Mouse (Mus musculus): ENCODE data around the gene Cidec.

Cidec gene

GRCm38 (mm10) chr6:113404649-113405448, 30.7 kb downstream of the Cidec start:
- DNase-seq: peak; percentile 60

DNA sequence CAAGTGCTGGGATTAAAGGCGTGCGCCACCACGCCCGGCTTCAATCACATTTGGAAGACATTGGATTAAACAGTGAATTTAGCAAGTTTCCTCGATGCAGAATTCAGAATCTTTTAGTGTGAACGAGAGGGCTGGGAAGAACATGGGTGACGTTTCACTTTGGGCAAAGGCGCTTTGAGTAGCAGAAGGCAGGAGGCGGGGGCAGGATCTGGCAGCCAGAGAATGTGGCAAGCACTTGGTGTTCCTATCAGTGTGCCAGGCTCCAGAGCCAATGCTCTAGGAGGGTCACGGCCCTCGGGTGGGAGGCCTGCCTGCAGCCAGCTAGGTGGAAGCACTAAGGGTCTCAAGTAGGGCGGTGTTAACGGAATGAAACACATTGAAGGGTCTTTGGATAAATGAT, 33.5 kb downstream of the Cidec start:
- DNase-seq: no peak

- DNase-seq: no peak
These were observed 39.1 kb downstream of the Cidec start for GRCm38 (mm10) chr6:113396270-113397030.

GRCm38 (mm10) chr6:113395501-113395900, 40.1 kb downstream of the Cidec start:
- no peak for DNase-seq

DNA sequence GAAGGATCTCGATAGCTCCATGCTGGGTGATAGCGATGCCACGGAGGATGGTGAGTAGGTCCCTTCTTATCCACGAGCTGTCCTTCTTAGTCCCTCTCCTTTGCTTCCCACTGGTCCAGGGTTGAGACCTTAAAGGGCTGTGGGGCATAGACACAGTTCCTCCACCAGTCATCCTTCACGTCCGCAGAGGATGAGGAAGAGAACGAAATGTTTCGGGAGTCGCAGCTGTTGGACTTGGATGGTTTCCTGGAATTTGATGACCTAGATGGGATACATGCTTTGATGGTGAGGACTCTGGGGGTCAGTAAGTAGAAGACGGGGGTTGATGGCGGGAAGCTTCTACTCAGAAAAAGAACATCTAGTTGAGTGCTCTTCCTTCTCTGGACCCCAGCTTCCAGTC, 40.7 kb downstream of the Cidec start:
- DNase-seq: no peak

GRCm38 (mm10) chr6:113393951-113394350, 41.6 kb downstream of the Cidec start:
- no peak for DNase-seq

DNA sequence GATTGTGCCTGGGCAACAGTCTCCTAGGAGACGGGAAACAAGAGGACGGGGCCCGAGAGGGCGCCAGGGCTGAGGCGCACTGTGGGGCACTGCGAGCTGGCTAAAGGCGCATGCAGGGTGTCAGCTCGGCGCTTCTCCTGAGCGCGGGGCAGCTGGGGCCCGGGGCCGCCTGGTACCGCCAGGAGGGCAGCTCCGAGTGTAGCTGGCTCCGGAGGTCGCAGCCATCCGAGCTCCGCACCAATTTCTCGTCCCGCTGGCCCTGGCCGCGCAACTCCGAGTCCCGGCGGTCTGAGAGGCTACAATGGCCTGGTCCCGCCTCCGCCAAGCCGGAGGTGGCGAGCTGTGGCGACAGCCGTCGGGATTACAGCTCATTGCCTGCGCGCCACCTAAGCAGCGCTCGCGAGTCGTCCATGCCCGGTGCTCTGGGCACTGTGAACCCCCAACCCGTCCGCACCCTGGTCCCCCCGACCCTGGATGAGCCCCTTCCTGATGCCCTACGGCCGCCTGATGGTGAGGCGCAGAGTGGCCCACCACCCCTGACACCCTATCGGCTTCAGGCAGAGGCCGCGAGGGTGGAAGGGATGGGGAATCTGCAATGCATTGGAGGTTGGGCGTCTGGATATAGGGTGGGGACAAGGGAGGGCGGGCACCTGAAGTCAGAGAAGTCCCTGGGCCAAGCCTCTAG, 43.0 kb downstream of the Cidec start:
- peak; percentile 28 for DNase-seq

GRCm38 (mm10) chr6:113392015-113392386, 43.6 kb downstream of the Cidec start:
- no peak for DNase-seq

DNA sequence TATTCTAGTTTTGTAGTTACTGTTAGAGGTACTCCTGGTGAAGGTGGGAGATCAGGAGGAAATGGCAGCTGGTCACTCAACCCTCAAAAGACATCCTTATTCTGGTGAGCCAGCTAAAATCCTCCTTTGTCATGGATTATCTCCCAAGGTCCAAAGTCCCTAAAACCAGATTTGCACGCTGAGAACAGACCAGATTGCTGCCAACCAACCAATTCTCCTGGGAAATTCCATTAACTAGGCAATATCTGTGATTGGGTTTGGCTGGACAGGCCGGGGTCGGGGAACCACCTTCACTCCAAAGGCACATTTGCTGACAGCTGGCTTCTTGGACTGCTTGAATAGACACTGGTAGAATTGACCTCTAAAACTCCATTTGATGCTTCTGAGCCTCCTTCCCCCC, 44.8 kb downstream of the Cidec start:
- DNase-seq: peak; percentile 61

- no peak for DNase-seq
These were observed 46.6 kb downstream of the Cidec start, which contains the start of gene Ttll3 for GRCm38 (mm10) chr6:113388960-113389359. Gene Ttll3, plus strand, starts transcription at chr6:113389260.

GRCm38 (mm10) chr6:113386025-113386424, 49.5 kb downstream of the Cidec start:
- no peak for DNase-seq

- DNase-seq: no peak
These were observed 50.3 kb downstream of the Cidec start for GRCm38 (mm10) chr6:113385160-113385714.

DNA sequence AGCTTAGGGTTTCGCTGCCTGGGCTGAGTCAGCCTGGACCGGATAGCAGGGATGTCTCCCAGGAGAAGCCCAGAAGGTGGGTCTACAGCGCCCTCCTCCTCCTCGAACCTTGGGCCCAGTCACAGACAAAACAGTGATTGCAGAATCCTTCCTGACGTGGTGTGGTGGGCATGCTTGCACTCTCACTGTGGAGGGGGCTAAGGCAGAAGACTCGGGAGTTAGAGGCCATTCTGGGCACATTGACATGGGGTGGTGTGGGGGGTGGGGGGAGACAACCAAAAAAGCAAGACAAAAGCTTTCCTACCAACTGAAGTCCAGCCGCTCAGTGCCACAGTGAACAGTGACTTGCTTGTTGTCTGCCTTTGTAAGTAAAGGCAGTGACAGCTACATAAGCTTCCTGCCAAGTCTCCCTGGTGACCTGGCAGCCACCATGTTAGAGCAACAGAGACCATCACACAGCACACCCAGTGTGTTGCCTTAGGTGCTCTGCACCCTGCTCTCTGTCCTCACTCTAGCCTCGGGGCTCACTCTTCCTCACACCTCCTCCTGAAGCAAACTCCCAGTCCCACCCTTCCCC, 51.1 kb downstream of the Cidec start:
- no peak for DNase-seq

- DNase-seq: peak; percentile 43
These were observed 55.1 kb downstream of the Cidec start for GRCm38 (mm10) chr6:113380480-113380879.

GRCm38 (mm10) chr6:113379246-113379645, 56.3 kb downstream of the Cidec start:
- DNase-seq: no peak

DNA sequence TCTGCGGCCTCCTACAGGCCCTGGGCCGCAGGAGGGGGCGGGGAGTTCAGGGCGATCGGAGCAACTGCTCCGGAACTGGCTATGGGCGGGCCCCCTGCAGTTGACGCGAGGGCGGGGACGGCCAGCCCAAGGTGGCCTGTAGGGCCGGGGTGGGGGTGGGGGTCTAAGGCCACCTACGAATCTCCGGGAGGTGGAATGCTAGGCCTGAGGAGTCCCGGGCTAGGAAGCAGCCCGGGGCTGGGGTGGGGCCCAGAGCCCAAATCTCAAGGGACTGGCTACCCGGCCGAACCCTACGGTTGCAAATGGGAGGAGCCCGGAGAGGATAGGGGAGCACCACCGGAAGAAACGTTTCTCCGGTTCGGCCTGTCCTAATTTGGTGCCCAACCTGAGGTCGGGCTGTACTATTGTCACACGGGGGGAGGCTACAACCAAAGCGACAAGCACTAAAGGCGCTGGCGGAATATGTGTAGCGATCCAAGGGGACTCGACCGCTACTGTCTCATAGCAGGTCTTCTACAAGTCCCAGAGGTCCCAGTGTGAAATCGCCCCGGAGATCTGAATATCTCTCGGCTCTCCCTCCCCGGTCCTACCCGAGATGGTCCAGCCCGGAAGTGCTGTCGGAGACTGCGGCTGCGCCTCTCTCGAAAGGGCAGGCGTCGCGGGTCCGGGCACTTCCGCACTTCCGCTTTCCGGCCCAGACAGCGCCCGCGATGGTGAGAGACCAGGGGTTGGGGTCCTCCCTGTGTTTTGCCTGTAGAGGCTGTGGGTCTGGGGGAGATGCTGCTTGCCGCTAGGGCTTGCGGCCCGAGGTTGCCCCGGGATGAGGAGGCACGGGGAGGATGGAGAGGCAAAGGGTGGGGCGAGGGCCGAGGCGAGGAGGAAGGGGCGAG, 57.8 kb downstream of the Cidec start, which contains the start of the genes Tada3 and Arpc4:
Gene Tada3, minus strand, starts transcription at position 388 of the 890 bp plus-strand sequence.
Gene Arpc4, plus strand, starts transcription at position 620 of the 890 bp plus-strand sequence.
- DNase-seq: peak; percentile 94

DNA sequence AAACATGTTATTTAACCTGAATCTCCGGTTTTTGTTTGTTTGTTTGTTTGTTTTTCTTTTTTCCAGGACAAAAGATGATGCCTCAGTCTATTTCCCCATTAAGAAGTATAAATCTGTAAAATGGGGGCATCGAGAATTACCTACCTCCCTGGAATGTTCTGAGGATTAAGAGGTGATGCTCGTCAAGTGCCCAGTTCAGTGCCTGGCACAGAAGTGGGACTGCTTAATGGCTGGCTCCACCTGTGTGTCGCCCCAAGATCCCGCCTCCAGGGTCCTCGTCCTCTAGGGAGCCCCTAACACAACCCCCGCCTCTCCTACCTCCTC, 58.4 kb downstream of the Cidec start:
- no peak for DNase-seq
